Mouse (Mus musculus) heart, postnatal 0 days (tissue): ENCODE measurements around the gene Nucb1. TPM values are rescaled to one million over a fixed set of nuclear protein-coding genes. Genes with fewer than 3 reads are reported as not detected.

Experiments
- ATAC-seq: fragments of 200-750 bp; cut with Nextera tagmentation; 2 replicates; pipeline ENCODE4 v1.8.0; 2017; ENCODE audit warnings: low read depth, moderate number of reproducible peaks, moderate library complexity; ENCODE audit not compliant: insufficient read depth
- DNase-seq: peaks from one replicate; pipeline ENCODE4 v3.0.0-alpha.2; 2016; ENCODE audit warnings: low spot score
- H3K27ac ChIP-seq: fragments of 300-500 bp; sonication (generic); 2 replicates; pipeline ENCODE4 v1.5.1; 2014; ENCODE audit warnings: low read depth, mild to moderate bottlenecking
- H3K27me3 ChIP-seq: fragments of 300-500 bp; sonication (generic); 2 replicates; pipeline ENCODE4 v1.6.1; 2014; ENCODE audit warnings: low read length, mixed read lengths; ENCODE audit not compliant: control insufficient read depth, insufficient read depth
- H3K36me3 ChIP-seq: fragments of 300-500 bp; sonication (generic); replicated peaks from 2 replicates; pipeline ENCODE4 v1.6.1; 2014; ENCODE audit warnings: low read length, mixed read lengths; ENCODE audit not compliant: control insufficient read depth, insufficient read depth
- H3K4me1 ChIP-seq: fragments of 300-500 bp; sonication (generic); 2 replicates; pipeline ENCODE4 v1.6.1; 2014; ENCODE audit warnings: antibody characterized with exemption; ENCODE audit not compliant: control insufficient read depth, insufficient read depth
- H3K4me2 ChIP-seq: fragments of 300-500 bp; sonication (generic); 2 replicates; pipeline ENCODE4 v1.6.1; 2014; ENCODE audit warnings: low read depth, mild to moderate bottlenecking, low read length, moderate library complexity
- H3K4me3 ChIP-seq: fragments of 300-500 bp; sonication (generic); 2 replicates; pipeline ENCODE4 v1.5.1; 2014; ENCODE audit warnings: low read depth, low read length
- H3K9ac ChIP-seq: fragments of 300-500 bp; sonication (generic); replicated peaks from 2 replicates; pipeline ENCODE4 v1.6.1; 2014; ENCODE audit warnings: low read depth, low read length, mixed read lengths
- H3K9me3 ChIP-seq: fragments of 300-500 bp; sonication (generic); replicated peaks from 2 replicates; pipeline ENCODE4 v1.6.1; 2016; ENCODE audit warnings: low read length; ENCODE audit not compliant: control insufficient read depth
- CTCF ChIP-seq: IDR thresholded peaks from 2 replicates; pipeline ENCODE4 v1.5.1; 2016; ENCODE audit warnings: antibody characterized with exemption, control low read depth, low read depth
- EP300 ChIP-seq: IDR thresholded peaks from 2 replicates; pipeline ENCODE4 v1.6.1; 2016; ENCODE audit warnings: antibody characterized with exemption, low read depth
- WGBS: fragments of 180-500 bp; shearing (Covaris S2); extraction: QIAGEN DNeasy Blood & Tissue Kit; methylation state at CpG from one replicate; pipeline ENCODE4 v1.1.7; 2014; 5-methylcytosine and 5-hydroxymethylcytosine counted together
- polyA plus RNA-seq: library from polyadenylated mRNA; unstranded; fragments of >200 nt; fragmentation: Nextera tagmentation; extraction: Ambion mirVana; gene quantifications from 2 replicates; pipeline ENCODE4 v1.2.1, GENCODE M21; 2015
- total RNA-seq: library from RNA; depleted of rRNA; stranded (reverse); fragments of >200 nt; gene quantifications from 2 replicates; pipeline ENCODE4 v1.2.3, GENCODE M21; 2014; ENCODE audit warnings: low replicate concordance; rRNA removed

Nucb1 gene
- total RNA-seq: 78.4 and 107 TPM in 2 replicates
- polyA plus RNA-seq: 108 and 110 TPM in 2 replicates

DNA sequence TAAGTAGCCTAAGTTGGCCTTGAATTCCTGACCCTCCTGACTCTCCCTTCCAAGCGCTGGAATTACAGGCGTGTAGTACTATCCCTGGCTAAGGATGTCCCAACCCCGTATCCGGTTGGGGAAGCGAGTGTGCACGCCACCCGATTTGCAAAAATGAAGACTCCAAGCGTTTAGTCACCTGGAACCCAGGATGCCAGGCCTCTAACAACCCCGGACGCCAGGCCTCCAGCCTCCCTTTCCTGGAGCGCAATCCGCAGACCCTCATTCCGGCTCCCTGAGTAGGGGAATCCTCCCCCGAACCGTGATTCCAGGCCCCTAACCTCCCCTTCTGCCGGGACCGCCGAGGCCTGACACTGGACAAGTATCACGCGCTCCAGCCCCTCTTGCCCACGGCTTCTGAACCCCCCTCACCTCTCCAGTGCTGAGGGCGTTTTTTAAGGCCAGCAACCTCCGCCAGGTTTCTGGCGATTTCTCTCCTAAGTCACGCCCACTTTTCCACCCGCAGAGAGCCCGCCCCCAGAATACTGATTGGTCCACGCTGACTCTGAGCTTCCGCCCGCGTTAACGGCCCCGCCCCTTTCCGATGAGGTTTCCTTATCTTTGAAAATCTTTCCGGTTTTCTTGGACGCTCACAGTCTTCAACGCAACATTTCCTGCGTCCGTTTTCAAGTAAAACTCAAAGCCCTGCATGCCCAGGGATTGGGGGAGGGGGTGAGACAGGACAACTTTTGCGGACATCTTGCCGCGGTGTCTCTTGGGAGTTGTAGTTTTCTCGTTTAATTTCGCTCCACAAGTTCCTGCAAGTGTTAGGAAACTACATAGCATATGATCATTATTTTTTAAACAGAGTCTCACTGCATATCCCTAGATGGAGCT is at the start of gene Nucb1:
Gene Nucb1 (minus strand): TSS at position 495 of the 876 bp plus-strand sequence.
- peak within 1 kb of the TSS; percentile 84 for H3K9ac ChIP-seq
- no peaks in the 10 kb centered on the region for H3K27me3 ChIP-seq
- TF ChIP-seq CTCF: no peak; the same call in 1 of the 2 replicates
- peak; percentile 85 for TF ChIP-seq EP300
- H3K27ac ChIP-seq: peak within 1 kb of the TSS; percentile 86
- peaks cover 29% of the 10 kb centered on the region for H3K36me3 ChIP-seq
- ATAC-seq (peak; percentile 92), DNase-seq (peak; percentile 95)
- H3K4me1 ChIP-seq: peaks cover 13% of the 10 kb centered on the region
- H3K4me2 ChIP-seq: peak within 1 kb of the TSS; percentile 85
- peak within 1 kb of the TSS; percentile 92 for H3K4me3 ChIP-seq
- under 1% methylated on average over 44 of the region's 44 CpGs for WGBS
- no peaks in the 10 kb centered on the region for H3K9me3 ChIP-seq

DNA sequence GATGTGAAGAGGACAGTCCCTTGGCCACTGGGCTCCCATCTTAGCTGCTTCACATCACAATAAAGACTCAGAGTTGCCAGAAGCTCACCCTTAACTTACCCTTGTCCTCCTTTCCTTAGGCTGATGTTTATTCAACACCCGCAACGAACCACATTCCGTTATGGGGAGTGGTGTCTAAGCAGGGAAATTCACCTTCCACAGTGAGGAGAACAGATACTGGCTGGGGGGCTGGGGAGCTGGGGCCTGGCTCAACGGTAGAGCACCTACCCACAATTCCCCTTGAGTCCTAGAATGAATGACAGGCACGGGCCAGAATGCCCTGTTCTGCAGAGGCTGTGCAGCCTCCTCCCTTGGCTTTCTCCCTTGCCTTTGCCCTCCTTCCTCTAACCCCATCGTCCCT is 48.7 kb upstream of the Nucb1 start:
- WGBS: 45% methylated on average over 6 of the region's 6 CpGs
- no peaks in the 10 kb centered on the region for H3K27me3 ChIP-seq
- no peaks in the 10 kb centered on the region for H3K4me1 ChIP-seq
- H3K9me3 ChIP-seq: no peaks in the 10 kb centered on the region
- no peak overlapping the region for H3K4me2 ChIP-seq
- ATAC-seq (no peak), DNase-seq (no peak)
- H3K27ac ChIP-seq: no peak overlapping the region
- H3K36me3 ChIP-seq: no peaks in the 10 kb centered on the region
- no peak for TF ChIP-seq CTCF
- TF ChIP-seq EP300: no peak
- H3K9ac ChIP-seq: no peak overlapping the region
- H3K4me3 ChIP-seq: no peak overlapping the region

DNA sequence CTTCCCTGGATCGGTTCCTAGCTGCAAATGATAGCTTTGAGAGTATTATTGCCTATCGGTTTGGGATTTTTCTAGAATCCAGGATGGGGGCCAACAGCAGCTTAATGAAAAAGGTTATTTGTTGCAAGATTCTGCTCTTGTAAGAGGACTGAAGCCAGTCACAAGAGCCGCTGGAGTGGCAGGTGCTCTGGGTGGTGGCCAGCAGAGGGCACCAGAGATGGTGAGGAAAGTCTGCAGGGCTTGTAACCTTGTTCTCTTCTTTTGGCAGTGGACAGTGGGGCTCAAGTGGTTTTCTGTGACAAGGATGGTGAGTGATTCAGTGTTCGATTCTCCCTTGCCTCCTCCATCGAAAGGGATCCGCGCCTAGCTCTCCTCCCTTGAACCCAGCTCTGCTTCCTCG is 45.6 kb upstream of the Nucb1 start:
- DNase-seq: peak; percentile 74
- Histone ChIP-seq H3K27ac (no peak overlapping the region), H3K9me3 (no peaks in the 10 kb centered on the region), H3K27me3 (no peaks in the 10 kb centered on the region), H3K4me2 (no peak overlapping the region), H3K4me3 (no peak overlapping the region), H3K9ac (no peak overlapping the region), H3K4me1 (no peaks in the 10 kb centered on the region), H3K36me3 (no peaks in the 10 kb centered on the region)
- 20% methylated on average over 8 of the region's 8 CpGs for WGBS
- peak; percentile 68; the same call in 1 of the 2 replicates for ATAC-seq
- TF ChIP-seq CTCF (peak; percentile 81), EP300 (no peak)

DNA sequence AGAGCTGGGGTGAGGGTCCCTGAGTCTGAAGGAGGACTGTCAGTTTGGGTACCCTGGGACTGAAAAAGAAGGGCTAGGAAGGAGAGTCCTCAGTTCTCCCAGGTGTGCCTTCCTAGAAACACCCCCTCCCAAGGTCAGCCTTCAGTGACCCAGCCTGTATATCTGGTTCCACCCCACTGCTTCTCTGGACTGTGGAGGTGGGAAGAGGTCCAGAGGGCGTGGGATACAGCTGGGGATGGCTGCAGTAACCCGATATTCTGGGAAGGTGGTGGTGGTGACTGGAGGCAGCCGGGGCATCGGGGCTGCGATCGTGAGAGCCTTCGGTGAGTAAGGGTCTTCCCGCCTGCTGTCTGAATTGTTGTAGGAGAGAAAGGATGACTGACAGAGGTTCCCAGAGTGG is 44.5 kb upstream of the Nucb1 start, which contains the start of gene Hsd17b14:
Gene Hsd17b14 (plus strand): TSS at position 150 of the 400 bp plus-strand sequence.
- Histone ChIP-seq H3K36me3 (no peaks in the 10 kb centered on the region), H3K27me3 (no peaks in the 10 kb centered on the region), H3K4me1 (no peaks in the 10 kb centered on the region), H3K27ac (no peak within 1 kb of the TSS), H3K4me3 (no peak within 1 kb of the TSS), H3K9ac (no peak within 1 kb of the TSS), H3K4me2 (no peak within 1 kb of the TSS), H3K9me3 (no peaks in the 10 kb centered on the region)
- ATAC-seq (no peak), DNase-seq (no peak)
- WGBS: 51% methylated on average over 8 of the region's 8 CpGs
- TF ChIP-seq EP300: no peak
- no peak for TF ChIP-seq CTCF

DNA sequence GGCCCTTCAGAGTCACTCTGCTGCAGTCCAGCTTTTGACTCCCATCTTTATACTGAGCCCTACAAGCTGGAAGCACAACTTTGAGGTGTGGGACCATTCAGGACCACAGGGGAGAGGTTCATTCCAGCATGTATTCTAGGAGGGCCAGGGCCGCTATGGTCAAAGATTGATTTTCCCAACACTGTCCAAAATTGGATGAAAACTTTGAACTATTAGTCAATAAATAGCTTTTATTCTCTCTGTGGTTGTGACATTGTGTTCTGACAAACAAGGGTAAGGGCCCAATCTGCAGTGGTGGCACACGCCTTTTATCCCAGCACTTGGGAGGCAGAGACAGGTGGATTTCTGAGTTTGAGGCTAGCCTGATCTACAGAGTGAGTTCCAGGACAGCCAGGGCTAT is 43.8 kb upstream of the Nucb1 start:
- Histone ChIP-seq H3K4me1 (no peaks in the 10 kb centered on the region), H3K27ac (no peak overlapping the region), H3K9ac (no peak overlapping the region), H3K9me3 (no peaks in the 10 kb centered on the region), H3K4me3 (no peak overlapping the region), H3K4me2 (no peak overlapping the region), H3K27me3 (no peaks in the 10 kb centered on the region), H3K36me3 (no peaks in the 10 kb centered on the region)
- WGBS: 85% methylated on average over 2 of the region's 2 CpGs
- ATAC-seq: no peak
- DNase-seq: no peak
- TF ChIP-seq EP300 (no peak), CTCF (no peak)
